Mouse (Mus musculus): ENCODE data around the gene Mlph.

The Mlph gene

GRCm38 (mm10) chr1:90909161-90909560 is 5.7 kb upstream of the Mlph start:
- no peak for DNase-seq (ENCODE audit: low spot score)

GRCm38 (mm10) chr1:90909631-90910152 is 5.2 kb upstream of the Mlph start:
- DNase-seq (ENCODE audit: low spot score), result peak; percentile 26

- DNase-seq (ENCODE audit: low spot score), result no peak
Measured at GRCm38 (mm10) chr1:90913231-90913630, 1.7 kb upstream of the Mlph start.

- peak; percentile 21 for DNase-seq (ENCODE audit: low spot score)
Measured at GRCm38 (mm10) chr1:90917509-90917908, 2.6 kb downstream of the Mlph start.

- DNase-seq (ENCODE audit: low spot score), result no peak
Measured at GRCm38 (mm10) chr1:90921687-90922086, 6.8 kb downstream of the Mlph start.

- DNase-seq (ENCODE audit: low spot score), result no peak
Measured at GRCm38 (mm10) chr1:90926030-90926429, 11.1 kb downstream of the Mlph start.

- no peak for DNase-seq (ENCODE audit: low spot score)
Measured at GRCm38 (mm10) chr1:90927308-90927707, 12.4 kb downstream of the Mlph start.

GRCm38 (mm10) chr1:90927929-90928574 is 13.2 kb downstream of the Mlph start:
- DNase-seq (ENCODE audit: low spot score), result peak; percentile 23

- DNase-seq (ENCODE audit: low spot score), result peak; percentile 90
Measured at GRCm38 (mm10) chr1:90928575-90928934, 13.7 kb downstream of the Mlph start.

- DNase-seq (ENCODE audit: low spot score), result no peak
Measured at GRCm38 (mm10) chr1:90933001-90933400, 18.1 kb downstream of the Mlph start.

GRCm38 (mm10) chr1:90936990-90937389 is 22.1 kb downstream of the Mlph start:
- DNase-seq (ENCODE audit: low spot score), result peak; percentile 44

- DNase-seq (ENCODE audit: low spot score), result no peak
Measured at GRCm38 (mm10) chr1:90939980-90940379, 25.1 kb downstream of the Mlph start.

GRCm38 (mm10) chr1:90945171-90945570 is 30.3 kb downstream of the Mlph start:
- DNase-seq (ENCODE audit: low spot score), result no peak

GRCm38 (mm10) chr1:90947252-90947651 is 32.4 kb downstream of the Mlph start:
- DNase-seq (ENCODE audit: low spot score), result no peak

GRCm38 (mm10) chr1:90949309-90949708 is 34.4 kb downstream of the Mlph start:
- no peak for DNase-seq (ENCODE audit: low spot score)

- DNase-seq (ENCODE audit: low spot score), result no peak
Measured at GRCm38 (mm10) chr1:90951670-90952069, 36.8 kb downstream of the Mlph start.

- no peak for DNase-seq (ENCODE audit: low spot score)
Measured at GRCm38 (mm10) chr1:90952808-90953207, 37.9 kb downstream of the Mlph start, which contains the start of gene Prlh. TSS of gene Prlh (plus strand) at chr1:90953108.

- no peak for DNase-seq (ENCODE audit: low spot score)
Measured at GRCm38 (mm10) chr1:90953688-90954087, 38.8 kb downstream of the Mlph start.

- peak; percentile 90 for DNase-seq (ENCODE audit: low spot score)
Measured at GRCm38 (mm10) chr1:90956245-90957096, 41.6 kb downstream of the Mlph start.

GRCm38 (mm10) chr1:90962526-90962925 is 47.6 kb downstream of the Mlph start:
- no peak for DNase-seq (ENCODE audit: low spot score)

- DNase-seq (ENCODE audit: low spot score), result no peak
Measured at GRCm38 (mm10) chr1:90962994-90963393, 48.1 kb downstream of the Mlph start.

GRCm38 (mm10) chr1:90967583-90967982 is 52.7 kb downstream of the Mlph start:
- no peak for DNase-seq (ENCODE audit: low spot score)

GRCm38 (mm10) chr1:90968649-90969048 is 53.8 kb downstream of the Mlph start:
- DNase-seq (ENCODE audit: low spot score), result no peak

All from retina, embryonic 14.5 days (tissue).